Mouse (Mus musculus) E14TG2a.4 (cell line): ENCODE measurements around the gene Smad5.

ENCODE experiments used
- H3K27me3 ChIP-seq: 2 replicates; pipeline ENCODE4 v1.6.1; 2014; ENCODE audit warnings: low read length, control low read depth; ENCODE audit not compliant: insufficient read depth
- H3K36me3 ChIP-seq: 2 replicates; pipeline ENCODE4 v1.6.1; 2014; ENCODE audit warnings: low read length, control low read depth; ENCODE audit not compliant: insufficient read depth
- H3K4me1 ChIP-seq: replicated peaks from 2 replicates; pipeline ENCODE4 v1.6.1; 2014; ENCODE audit warnings: low read depth, low read length, control low read depth
- H3K4me3 ChIP-seq: replicated peaks from 2 replicates; pipeline ENCODE4 v1.5.1; 2014; ENCODE audit warnings: mild to moderate bottlenecking, low read length
- H3K9me3 ChIP-seq: 2 replicates; pipeline ENCODE4 v1.6.1; 2014; ENCODE audit warnings: low read length, control low read depth
- CTCF ChIP-seq: conservative IDR thresholded peaks from 2 replicates; pipeline ENCODE4 v1.5.1; 2014; ENCODE audit warnings: low read length
- NANOG ChIP-seq: IDR thresholded peaks from 2 replicates; pipeline ENCODE4 v1.6.1; 2014; ENCODE audit warnings: borderline replicate concordance, low read length, mixed read lengths
- POU5F1 ChIP-seq: IDR thresholded peaks from 2 replicates; pipeline ENCODE4 v1.6.1; 2014; ENCODE audit warnings: low read length, borderline replicate concordance

The Smad5 gene

GRCm38 (mm10) chr13:56755871-56756270 is 53.1 kb downstream of the Smad5 start:
- Histone ChIP-seq H3K36me3 (no peaks in the 10 kb centered on the region), H3K27me3 (peaks cover 74% of the 10 kb centered on the region), H3K4me1 (peaks cover 23% of the 10 kb centered on the region), H3K9me3 (no peaks in the 10 kb centered on the region), H3K4me3 (no peak overlapping the region)
- TF ChIP-seq CTCF: peak; percentile 84
- TF ChIP-seq NANOG: no peak

DNA sequence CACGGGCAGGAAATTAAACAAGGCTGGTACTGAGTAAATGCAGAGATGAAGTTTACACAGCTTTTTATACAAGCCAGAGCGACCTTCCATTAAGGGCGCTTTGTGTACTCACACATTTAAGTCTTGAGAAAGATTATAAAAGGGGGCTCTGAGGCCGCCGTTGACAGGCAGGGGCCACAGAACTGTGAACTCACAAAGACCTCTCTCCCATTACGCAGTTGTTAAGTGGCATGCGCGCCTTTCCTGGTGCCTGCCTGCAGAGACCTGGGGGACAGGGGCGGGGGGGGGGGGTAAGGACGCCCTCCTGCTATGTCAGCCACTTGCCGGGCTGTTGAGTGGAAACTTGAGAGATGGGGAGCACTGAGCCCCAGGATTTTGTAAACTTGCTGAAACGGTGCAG is 54.4 kb downstream of the Smad5 start:
- no peaks in the 10 kb centered on the region for H3K9me3 ChIP-seq
- H3K27me3 ChIP-seq: peaks cover 72% of the 10 kb centered on the region
- TF ChIP-seq CTCF (no peak), POU5F1 (no peak), NANOG (no peak)
- peaks cover 16% of the 10 kb centered on the region for H3K4me1 ChIP-seq
- H3K4me3 ChIP-seq: no peak overlapping the region
- H3K36me3 ChIP-seq: no peaks in the 10 kb centered on the region

DNA sequence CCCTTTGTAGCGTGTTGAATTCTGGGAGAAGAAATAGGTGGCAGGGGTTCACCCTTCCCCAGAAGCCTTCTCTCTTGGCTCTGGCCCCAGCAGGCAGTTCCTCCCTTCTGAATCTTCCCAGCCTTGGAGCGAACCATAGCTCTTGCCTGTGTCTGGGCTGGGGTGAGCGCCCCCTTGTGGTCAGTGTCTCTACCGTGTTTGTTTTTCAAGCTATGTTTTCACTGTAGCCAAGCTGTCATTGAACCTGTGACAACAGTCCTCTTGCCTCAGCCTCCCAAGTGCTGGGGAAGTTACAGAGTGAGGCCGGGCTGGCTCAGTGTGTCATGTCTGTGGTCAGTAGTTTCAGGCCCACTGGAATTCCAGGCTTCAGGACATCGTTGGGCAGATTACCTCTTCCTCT is 55.7 kb downstream of the Smad5 start:
- Histone ChIP-seq H3K4me3 (no peak overlapping the region), H3K9me3 (no peaks in the 10 kb centered on the region), H3K4me1 (peaks cover 8% of the 10 kb centered on the region), H3K27me3 (peaks cover 71% of the 10 kb centered on the region), H3K36me3 (no peaks in the 10 kb centered on the region)
- TF ChIP-seq NANOG (no peak), CTCF (peak; percentile 77), POU5F1 (no peak)

DNA sequence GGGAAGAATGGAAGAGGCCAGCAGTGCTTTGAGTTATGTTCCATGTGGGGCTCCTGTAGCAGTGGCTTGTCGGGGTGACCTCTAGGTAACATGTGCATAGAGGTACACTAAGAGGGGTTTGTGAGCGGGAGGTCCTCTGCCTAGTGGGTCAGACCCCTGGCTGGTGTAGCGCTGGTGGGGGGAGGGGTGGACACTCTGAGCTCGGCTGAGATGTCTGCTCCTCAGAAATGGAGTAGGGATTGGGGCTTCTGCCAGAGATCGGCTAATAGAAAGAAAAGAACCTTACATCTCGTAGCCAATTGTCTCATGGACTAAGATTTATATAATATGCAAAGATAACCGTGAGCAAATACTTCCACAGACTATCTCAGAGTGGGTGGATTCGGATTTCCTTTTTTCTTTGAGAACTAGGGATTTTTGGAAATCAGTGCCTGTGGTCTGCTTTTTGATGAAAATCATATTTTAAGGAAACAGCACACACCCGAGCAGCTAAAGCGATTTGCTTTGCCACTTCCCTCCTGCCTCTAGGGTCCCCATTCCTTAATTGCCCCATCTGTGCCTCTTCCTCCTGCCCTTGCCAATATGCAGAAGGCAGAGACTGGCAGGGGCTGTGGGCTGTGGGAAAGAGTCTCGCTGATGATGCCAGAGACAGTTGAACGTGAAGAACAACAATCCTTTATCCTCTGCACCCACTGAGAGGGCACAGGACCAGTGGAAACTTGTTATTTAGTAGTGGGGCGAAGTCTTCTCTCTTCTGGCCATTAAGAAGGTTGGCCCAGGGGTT is 59.8 kb downstream of the Smad5 start:
- TF ChIP-seq NANOG (no peak), CTCF (no peak), POU5F1 (no peak)
- Histone ChIP-seq H3K27me3 (peaks cover 71% of the 10 kb centered on the region), H3K36me3 (no peaks in the 10 kb centered on the region), H3K4me3 (no peak overlapping the region), H3K9me3 (no peaks in the 10 kb centered on the region), H3K4me1 (peaks cover 16% of the 10 kb centered on the region)

GRCm38 (mm10) chr13:56765284-56766032 is 62.6 kb downstream of the Smad5 start:
- H3K27me3 ChIP-seq: peaks cover 80% of the 10 kb centered on the region
- H3K36me3 ChIP-seq: no peaks in the 10 kb centered on the region
- no peaks in the 10 kb centered on the region for H3K9me3 ChIP-seq
- H3K4me1 ChIP-seq: peaks cover 13% of the 10 kb centered on the region
- peak overlapping the region; percentile 39 for H3K4me3 ChIP-seq
- TF ChIP-seq POU5F1: no peak
- no peak for TF ChIP-seq NANOG
- no peak for TF ChIP-seq CTCF

DNA sequence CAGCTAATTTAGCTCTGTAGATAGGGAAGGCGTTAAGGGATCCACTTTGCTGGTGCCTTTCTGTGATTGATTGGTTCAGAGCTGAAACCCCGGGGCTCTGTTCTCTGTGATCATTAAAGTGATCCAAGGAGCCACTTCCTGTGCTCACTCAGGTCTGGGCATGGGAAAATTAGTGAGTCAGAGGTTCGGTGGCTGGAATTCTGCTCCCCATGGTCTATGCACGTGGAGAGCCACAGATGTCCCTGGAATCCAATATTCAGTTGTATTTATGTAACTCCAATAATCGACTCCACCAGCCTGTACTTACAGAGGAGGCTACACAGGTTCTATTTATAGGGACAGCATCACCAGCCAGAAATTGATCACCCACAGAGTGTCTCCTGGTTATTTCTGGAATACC is 63.4 kb downstream of the Smad5 start:
- Histone ChIP-seq H3K27me3 (peaks cover 72% of the 10 kb centered on the region), H3K4me3 (no peak overlapping the region), H3K36me3 (no peaks in the 10 kb centered on the region), H3K9me3 (0 out of 2 replicates have a peak, but pooled peaks cover 2% of the 10 kb centered on the region), H3K4me1 (peaks cover 13% of the 10 kb centered on the region)
- TF ChIP-seq POU5F1 (no peak), CTCF (no peak), NANOG (no peak)

DNA sequence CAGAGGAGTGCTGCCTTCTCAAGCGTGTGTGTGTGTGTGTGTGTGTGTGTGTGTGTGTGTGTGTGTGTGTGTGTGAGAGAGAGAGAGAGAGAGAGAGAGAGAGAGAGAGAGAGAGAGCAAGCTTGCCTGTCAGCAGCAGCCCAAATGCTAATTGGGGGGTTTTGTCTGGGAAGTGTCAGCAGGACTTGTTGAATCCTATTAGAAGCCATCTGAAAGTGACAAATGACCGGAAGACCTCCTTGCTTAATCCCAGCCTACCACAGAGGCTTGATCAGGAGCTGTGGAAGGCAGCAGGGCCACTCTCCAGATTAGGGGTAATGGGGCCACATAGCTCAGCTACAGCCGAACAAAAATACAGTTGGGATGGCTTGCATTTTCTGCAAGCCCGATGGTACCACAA is 66.6 kb downstream of the Smad5 start:
- H3K36me3 ChIP-seq: no peaks in the 10 kb centered on the region
- H3K4me1 ChIP-seq: peaks cover 16% of the 10 kb centered on the region
- H3K9me3 ChIP-seq: 0 out of 2 replicates have a peak, but pooled peaks cover 2% of the 10 kb centered on the region
- no peak overlapping the region for H3K4me3 ChIP-seq
- peaks cover 45% of the 10 kb centered on the region for H3K27me3 ChIP-seq
- no peak for TF ChIP-seq POU5F1
- no peak for TF ChIP-seq NANOG
- no peak for TF ChIP-seq CTCF

DNA sequence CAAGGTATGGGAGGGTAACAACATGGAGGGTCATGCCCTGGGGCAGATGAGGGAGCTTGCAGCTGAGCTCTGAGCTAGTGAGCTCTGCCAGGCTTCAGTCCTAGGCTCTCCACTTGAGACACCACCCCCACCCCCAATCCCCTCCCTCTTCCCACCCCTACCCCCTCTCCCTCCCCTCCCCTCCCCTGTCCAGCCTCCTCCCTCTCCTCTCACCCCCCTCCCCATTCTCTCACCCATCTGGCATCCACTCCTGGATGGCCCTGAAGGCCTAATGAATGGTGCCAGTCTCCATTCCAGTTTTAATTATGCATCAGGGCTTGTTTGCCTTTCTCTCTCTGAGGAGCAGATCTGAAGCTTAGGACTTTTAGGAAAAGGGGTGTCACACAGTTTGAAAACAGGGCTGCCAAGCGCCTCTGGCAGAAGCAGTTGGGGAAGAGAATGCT is 67.3 kb downstream of the Smad5 start:
- Histone ChIP-seq H3K4me3 (no peak overlapping the region), H3K27me3 (peaks cover 38% of the 10 kb centered on the region), H3K4me1 (peaks cover 12% of the 10 kb centered on the region), H3K36me3 (no peaks in the 10 kb centered on the region), H3K9me3 (0 out of 2 replicates have a peak, but pooled peaks cover 2% of the 10 kb centered on the region)
- no peak for TF ChIP-seq NANOG
- TF ChIP-seq POU5F1: no peak
- no peak for TF ChIP-seq CTCF
